Mouse (Mus musculus) adrenal gland, postnatal 25 days (tissue): Measurements from ENCODE around the gene Foxn2. TPM values are rescaled to one million over a fixed set of nuclear protein-coding genes. Genes with fewer than 3 reads are reported as not detected.

Source experiments
- total RNA-seq: library from RNA; stranded (reverse); gene quantifications from 2 replicates; pipeline ENCODE4 v1.2.3, GENCODE M21; 2021

Foxn2 gene
- total RNA-seq, 1 experiment from 2014 or later: 22.7 TPM

Other genes starting within 250 kb of the Foxn2 start
- gene Ppp1r21, start 89.4 kb downstream of the Foxn2 start, total RNA-seq: 46.4 and 46.6 TPM in 2 replicates
- gene Ston1, start 157.0 kb downstream of the Foxn2 start, total RNA-seq: 26.0 and 33.3 TPM in 2 replicates
- gene Gtf2a1l, start 227.9 kb downstream of the Foxn2 start, total RNA-seq: not detected in 2 replicates